Mouse (Mus musculus) C2C12 (cell line): ENCODE measurements at regions not wholly inside any gene's neighbourhood (a gene's known extent, or its start where the extent isn't known, plus 50 kb on each side); places are given as distances from the start of the nearest gene placed in this dataset.

Experiments
- H3K27me3 ChIP-seq: one replicate; pipeline ENCODE4 v1.6.1; 2011; ENCODE audit not compliant: control insufficient read depth, insufficient read depth, insufficient read length
- H3K36me3 ChIP-seq: one replicate; pipeline ENCODE4 v1.6.1; 2011; ENCODE audit not compliant: control insufficient read depth, insufficient read depth
- H3K4me3 ChIP-seq: one replicate; pipeline ENCODE4 v1.5.1; 2011; ENCODE audit warnings: mild to moderate bottlenecking, control low read depth; ENCODE audit not compliant: poor library complexity, insufficient read depth, severe bottlenecking
- H3K79me2 ChIP-seq: one replicate; pipeline ENCODE4 v1.6.1; 2011; ENCODE audit not compliant: control insufficient read depth, insufficient read depth
- H3K79me3 ChIP-seq: one replicate; pipeline ENCODE4 v1.6.1; 2011; ENCODE audit warnings: low read depth, control low read depth
- H3ac ChIP-seq: one replicate; pipeline ENCODE3; 2011; ENCODE audit warnings: low read depth; ENCODE audit not compliant: control insufficient read depth, insufficient read length
- CEBPB ChIP-seq: IDR thresholded peaks from one replicate; pipeline ENCODE4 v1.6.1; 2011; ENCODE audit warnings: low read depth, mild to moderate bottlenecking, control low read depth, moderate library complexity
- CTCF ChIP-seq: IDR thresholded peaks from one replicate; pipeline ENCODE4 v1.5.1; 2011; ENCODE audit not compliant: control insufficient read depth, insufficient read depth, insufficient read length
- FOSL1 ChIP-seq: IDR thresholded peaks from one replicate; pipeline ENCODE4 v1.8.0; 2011; ENCODE audit warnings: mild to moderate bottlenecking, low read length; ENCODE audit not compliant: poor library complexity, insufficient read depth, severe bottlenecking
- MAX ChIP-seq: IDR thresholded peaks from one replicate; pipeline ENCODE4 v1.6.1; 2011; ENCODE audit warnings: mild to moderate bottlenecking, control low read depth
- MYOD1 ChIP-seq: IDR thresholded peaks from one replicate; pipeline ENCODE4 v1.6.1; 2011; ENCODE audit warnings: low read depth; ENCODE audit not compliant: control insufficient read depth, insufficient read length
- MYOG ChIP-seq: IDR thresholded peaks from one replicate; pipeline ENCODE4 v1.6.1; 2011; ENCODE audit not compliant: control insufficient read depth, insufficient read length; ENCODE audit errors: extremely low read depth
- USF1 ChIP-seq: IDR thresholded peaks from one replicate; pipeline ENCODE4 v1.6.1; 2011; ENCODE audit warnings: low read depth, mild to moderate bottlenecking, control low read depth, moderate library complexity

DNA sequence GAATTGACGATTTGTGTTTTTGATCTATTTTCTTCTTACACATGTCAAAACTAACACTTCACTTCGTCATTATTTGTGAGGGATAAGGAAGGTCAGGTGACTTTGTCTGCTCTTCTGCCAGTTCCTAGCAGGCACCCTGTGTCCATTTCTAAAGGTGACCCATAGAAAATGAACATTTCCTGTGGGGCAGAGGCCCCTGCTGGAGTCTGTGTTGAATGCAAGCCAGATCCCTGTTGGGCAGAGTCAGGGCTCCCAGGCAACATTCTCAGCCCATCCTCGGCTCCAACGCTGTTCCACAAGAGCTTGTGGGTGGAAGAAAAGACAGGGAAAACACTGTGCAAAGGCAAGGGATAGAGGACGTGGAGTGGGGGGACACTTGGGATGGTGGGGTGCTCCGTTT lies 321.2 kb upstream of the Gm5148 start:
- no peaks in the 10 kb centered on the region for H3K36me3 ChIP-seq
- no peak overlapping the region for H3ac ChIP-seq
- H3K79me2 ChIP-seq = no peaks in the 10 kb centered on the region
- H3K27me3 ChIP-seq = no peaks in the 10 kb centered on the region
- H3K4me3 ChIP-seq = no peak overlapping the region
- H3K79me3 ChIP-seq = no peaks in the 10 kb centered on the region
- TF ChIP-seq MAX (no peak), CEBPB (no peak), USF1 (no peak), CTCF (no peak), MYOD1 (no peak), FOSL1 (no peak), MYOG (no peak)

DNA sequence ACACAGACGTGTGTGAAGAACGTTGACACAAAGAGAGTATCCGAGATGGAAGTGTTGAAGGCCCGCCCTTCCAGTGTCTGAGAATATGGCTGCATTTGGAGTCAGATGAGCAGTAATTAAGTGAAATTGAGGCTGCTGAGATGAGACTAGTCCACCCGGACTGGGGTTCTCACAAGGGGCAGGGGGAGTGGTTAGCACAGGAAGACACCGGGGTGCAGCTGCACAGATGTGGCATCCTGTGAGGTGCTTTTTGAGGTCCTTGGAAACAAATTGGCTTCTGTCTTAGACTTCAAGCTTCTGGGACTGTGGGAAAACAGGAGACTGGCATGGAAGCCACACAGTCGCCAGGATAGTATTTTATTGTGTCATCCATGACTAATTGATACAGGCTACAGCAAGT lies 320.0 kb upstream of the Gm5148 start:
- no peaks in the 10 kb centered on the region for H3K36me3 ChIP-seq
- H3ac ChIP-seq = no peak overlapping the region
- no peak for TF ChIP-seq MYOD1
- no peak for TF ChIP-seq FOSL1
- TF ChIP-seq CTCF = no peak
- TF ChIP-seq USF1 = no peak
- TF ChIP-seq MAX = no peak
- no peak for TF ChIP-seq MYOG
- no peak for TF ChIP-seq CEBPB
- no peaks in the 10 kb centered on the region for H3K27me3 ChIP-seq
- no peak overlapping the region for H3K4me3 ChIP-seq
- H3K79me2 ChIP-seq = no peaks in the 10 kb centered on the region
- H3K79me3 ChIP-seq = no peaks in the 10 kb centered on the region

DNA sequence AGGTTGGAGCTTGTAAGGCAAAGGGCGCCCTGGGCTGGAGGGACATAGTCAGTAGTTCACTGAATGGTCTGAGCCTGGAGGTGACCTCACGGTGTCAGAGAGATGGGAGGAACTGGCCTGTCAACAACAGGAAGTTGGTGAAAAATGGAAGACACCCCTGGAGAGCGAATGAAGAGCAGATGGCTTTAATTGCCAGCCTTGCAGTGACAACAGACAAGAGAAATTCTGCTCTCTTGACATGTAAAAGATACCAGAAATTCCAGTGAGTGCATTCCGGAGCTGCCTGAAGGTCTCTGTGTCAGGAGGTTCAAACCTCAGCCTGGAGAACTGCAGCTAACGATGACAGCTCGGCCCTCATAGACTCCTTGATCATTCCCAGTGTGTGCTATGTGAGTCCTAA lies 318.3 kb upstream of the Gm5148 start:
- no peak overlapping the region for H3ac ChIP-seq
- no peaks in the 10 kb centered on the region for H3K27me3 ChIP-seq
- H3K79me3 ChIP-seq = no peaks in the 10 kb centered on the region
- no peak overlapping the region for H3K4me3 ChIP-seq
- H3K79me2 ChIP-seq = no peaks in the 10 kb centered on the region
- no peaks in the 10 kb centered on the region for H3K36me3 ChIP-seq
- no peak for TF ChIP-seq MYOG
- no peak for TF ChIP-seq FOSL1
- no peak for TF ChIP-seq MAX
- TF ChIP-seq USF1 = no peak
- no peak for TF ChIP-seq CTCF
- no peak for TF ChIP-seq CEBPB
- no peak for TF ChIP-seq MYOD1

DNA sequence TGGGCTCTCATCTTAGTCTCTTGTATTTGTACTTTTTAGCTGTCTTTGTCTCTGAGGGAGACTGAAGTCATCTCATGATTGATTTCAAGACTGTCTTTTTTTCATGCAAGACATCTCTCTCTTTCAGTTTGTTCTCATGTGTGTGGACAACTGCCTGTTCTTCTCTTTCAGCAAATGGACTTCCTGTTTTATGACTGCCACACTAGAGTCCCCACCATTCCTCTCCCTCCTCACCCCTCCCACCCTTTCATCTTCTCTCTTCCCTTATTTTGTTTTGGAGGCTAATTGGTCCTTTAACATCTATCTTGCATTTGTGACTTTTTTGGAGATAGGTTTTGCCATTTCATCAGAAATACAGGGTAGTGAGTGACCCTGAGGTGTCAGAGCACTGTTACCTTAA lies 311.8 kb upstream of the Gm5148 start:
- Histone ChIP-seq H3K27me3 (no peaks in the 10 kb centered on the region), H3K36me3 (no peaks in the 10 kb centered on the region), H3K4me3 (no peak overlapping the region), H3K79me3 (no peaks in the 10 kb centered on the region), H3ac (no peak overlapping the region), H3K79me2 (no peaks in the 10 kb centered on the region)
- TF ChIP-seq CEBPB (no peak), MAX (no peak), MYOG (no peak), MYOD1 (no peak), USF1 (no peak), FOSL1 (no peak), CTCF (no peak)

DNA sequence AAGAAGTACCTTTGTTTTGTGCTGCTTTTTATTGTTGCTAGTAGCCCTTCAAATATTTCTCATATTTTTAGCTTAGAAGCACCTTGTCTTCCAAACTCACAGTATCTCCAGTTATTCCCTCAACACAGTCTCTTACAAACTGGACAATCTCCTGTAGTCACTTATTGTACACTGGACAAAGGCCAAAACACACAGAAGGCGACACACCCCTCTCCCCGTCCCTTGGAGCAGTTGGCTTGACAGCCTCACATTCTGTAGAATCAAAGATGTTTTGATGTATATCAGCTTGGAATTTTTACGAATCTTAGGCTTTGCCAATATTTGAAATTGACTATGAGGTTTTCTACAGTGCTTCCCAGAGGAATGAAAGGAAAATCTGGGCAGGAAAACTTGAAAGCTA lies 309.8 kb upstream of the Gm5148 start:
- H3K79me3 ChIP-seq = no peaks in the 10 kb centered on the region
- H3K27me3 ChIP-seq = no peaks in the 10 kb centered on the region
- H3K36me3 ChIP-seq = no peaks in the 10 kb centered on the region
- H3K79me2 ChIP-seq = no peaks in the 10 kb centered on the region
- H3ac ChIP-seq = no peak overlapping the region
- H3K4me3 ChIP-seq = no peak overlapping the region
- TF ChIP-seq MYOD1 = no peak
- TF ChIP-seq MYOG = no peak
- no peak for TF ChIP-seq MAX
- TF ChIP-seq USF1 = no peak
- TF ChIP-seq CTCF = no peak
- TF ChIP-seq CEBPB = no peak
- TF ChIP-seq FOSL1 = no peak

DNA sequence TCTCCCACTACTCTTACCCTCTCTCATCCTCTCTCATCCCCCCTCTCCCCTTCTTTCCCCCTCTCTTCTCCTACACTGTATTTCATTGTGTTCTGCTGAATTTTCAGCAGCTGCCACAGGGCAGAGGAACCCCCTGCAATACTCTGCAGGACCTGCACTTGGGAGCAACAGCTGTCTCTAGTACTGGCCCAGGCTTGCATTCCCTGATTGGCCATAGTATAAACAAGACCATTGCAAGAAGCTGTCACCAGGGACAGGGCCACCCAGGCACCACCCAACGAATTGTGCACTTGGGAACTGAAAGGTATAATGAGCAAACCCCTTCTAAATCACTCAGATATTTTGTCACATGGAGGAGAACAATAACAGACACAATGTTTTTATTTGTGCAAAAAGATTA lies 290.5 kb upstream of the Gm5148 start:
- Histone ChIP-seq H3K4me3 (no peak overlapping the region), H3K79me2 (no peaks in the 10 kb centered on the region), H3K27me3 (no peaks in the 10 kb centered on the region), H3K36me3 (no peaks in the 10 kb centered on the region), H3ac (no peak overlapping the region), H3K79me3 (no peaks in the 10 kb centered on the region)
- TF ChIP-seq MYOD1 (no peak), MAX (no peak), USF1 (peak; percentile 23)
